Mouse (Mus musculus) liver, adult 2 months (tissue): ENCODE measurements at regions not wholly inside any gene's neighbourhood (a gene's known extent, or its start where the extent isn't known, plus 50 kb on each side); places are given as distances from the start of the nearest gene placed in this dataset.
A peak's percentile ranks its signal among the peaks of the same experiment; 100 is the strongest.
"Not testable (repeated sequence)": the region's sequence is repeated elsewhere in the genome, so short reads cannot be mapped to it uniquely, and the experiment has no call there.

ENCODE experiments used
- DNase-seq: peaks from one replicate; pipeline ENCODE4 v3.0.0-alpha.2; 2011; ENCODE audit warnings: low read depth, low spot score; ENCODE audit errors: extremely low read depth
- H3K27ac ChIP-seq: fragments of 200-500 bp; replicated peaks from 2 replicates; pipeline ENCODE4 v1.5.1; 2012; ENCODE audit warnings: low read depth, mild to moderate bottlenecking, control low read depth, inconsistent platforms, low read length; ENCODE audit not compliant: insufficient read depth
- H3K27me3 ChIP-seq: fragments of 200-500 bp; 2 replicates; pipeline ENCODE4 v1.6.1; 2012; ENCODE audit warnings: mild to moderate bottlenecking, moderate library complexity, low read length, inconsistent platforms; ENCODE audit not compliant: control insufficient read depth, insufficient read depth
- H3K36me3 ChIP-seq: fragments of 200-500 bp; 2 replicates; pipeline ENCODE4 v1.6.1; 2012; ENCODE audit warnings: low read length, inconsistent platforms; ENCODE audit not compliant: control insufficient read depth, insufficient read depth
- H3K4me1 ChIP-seq: fragments of 200-500 bp; 2 replicates; pipeline ENCODE4 v1.6.1; 2011; ENCODE audit warnings: low read length; ENCODE audit not compliant: control insufficient read depth, insufficient read depth
- H3K4me3 ChIP-seq: fragments of 200-500 bp; 2 replicates; pipeline ENCODE4 v1.5.1; 2011; ENCODE audit warnings: low read depth, mild to moderate bottlenecking, control low read depth, low read length, moderate library complexity; ENCODE audit not compliant: insufficient read depth
- H3K79me2 ChIP-seq: fragments of 200-500 bp; 2 replicates; pipeline ENCODE4 v1.6.1; 2012; ENCODE audit warnings: inconsistent platforms, mild to moderate bottlenecking, low read length, moderate library complexity; ENCODE audit not compliant: control insufficient read depth, insufficient read depth
- H3K9ac ChIP-seq: fragments of 200-500 bp; 2 replicates; pipeline ENCODE4 v1.6.1; 2012; ENCODE audit warnings: low read depth, mild to moderate bottlenecking, control low read depth, inconsistent platforms, low read length
- CTCF ChIP-seq: fragments of 200-500 bp; IDR thresholded peaks from 2 replicates; pipeline ENCODE4 v1.5.1; 2011; ENCODE audit warnings: low read depth, low read length, control low read depth
- POLR2A ChIP-seq: fragments of 200-500 bp; IDR thresholded peaks from 2 replicates; pipeline ENCODE4 v1.6.1; 2011; ENCODE audit warnings: low read length, control low read depth; ENCODE audit not compliant: insufficient read depth; ENCODE audit errors: extremely low read depth
- WGBS: fragments of 180-500 bp; shearing (Covaris S2); methylation state at CpG from one replicate; pipeline ENCODE4 v1.1.7; 2018; 5-methylcytosine and 5-hydroxymethylcytosine counted together

GRCm38 (mm10) chr16:9106211-9106610, 276.3 kb downstream of the 1810013L24Rik start:
- Histone ChIP-seq H3K27me3 (no peaks in the 10 kb centered on the region), H3K36me3 (no peaks in the 10 kb centered on the region), H3K9ac (no peak overlapping the region), H3K4me3 (no peak overlapping the region), H3K79me2 (no peaks in the 10 kb centered on the region), H3K4me1 (no peaks in the 10 kb centered on the region), H3K27ac (no peak overlapping the region)
- 90% methylated on average over 11 of the region's 11 CpGs for WGBS
- TF ChIP-seq POLR2A: no peak
- TF ChIP-seq CTCF: no peak
- no peak for DNase-seq

DNA sequence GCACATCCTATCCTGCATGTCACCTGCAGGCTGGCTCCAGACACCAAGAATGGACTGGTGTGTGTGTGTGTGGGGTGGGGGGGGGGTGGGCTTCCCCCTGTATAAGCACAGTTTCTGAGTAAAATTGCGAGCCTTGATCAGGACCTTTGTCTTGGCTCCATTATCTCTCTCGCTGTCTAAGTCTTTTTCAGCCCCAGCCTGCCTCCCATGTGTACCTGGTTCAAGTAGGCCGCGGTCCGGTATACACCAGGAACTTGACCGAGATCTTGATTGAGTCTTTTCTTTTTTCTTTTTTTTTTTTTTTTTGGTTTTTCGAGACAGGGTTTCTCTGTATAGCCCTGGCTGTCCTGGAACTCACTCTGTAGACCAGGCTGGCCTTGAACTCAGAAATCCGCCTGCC, 276.8 kb downstream of the 1810013L24Rik start:
- H3K9ac ChIP-seq, DNase-seq, H3K4me1 ChIP-seq, H3K27me3 ChIP-seq, H3K4me3 ChIP-seq, H3K27ac ChIP-seq, H3K36me3 ChIP-seq, H3K79me2 ChIP-seq: not testable (repeated sequence)
- 94% methylated on average over 7 of the region's 8 CpGs for WGBS

DNA sequence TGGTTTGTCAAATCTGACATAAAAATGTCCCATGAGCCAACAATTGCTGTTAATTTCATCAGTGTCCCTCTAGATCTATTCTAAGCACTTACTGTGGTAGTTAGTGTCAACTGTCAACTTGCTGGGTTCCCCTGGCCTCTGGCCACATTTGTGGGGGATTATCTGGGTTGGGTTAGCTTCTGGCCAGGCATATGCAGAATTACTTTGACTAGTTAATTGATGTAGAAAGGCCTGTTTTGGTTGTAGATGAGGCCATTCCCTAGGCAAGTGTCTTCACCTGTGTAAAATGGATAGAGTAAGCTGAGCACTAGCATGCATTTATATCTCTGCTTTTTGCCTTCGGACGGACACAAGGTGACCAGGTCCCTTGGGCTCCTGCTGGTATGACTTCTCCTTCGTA, 283.9 kb downstream of the 1810013L24Rik start:
- 82% methylated on average over 3 of the region's 3 CpGs for WGBS
- Histone ChIP-seq H3K9ac (no peak overlapping the region), H3K27ac (no peak overlapping the region)

DNA sequence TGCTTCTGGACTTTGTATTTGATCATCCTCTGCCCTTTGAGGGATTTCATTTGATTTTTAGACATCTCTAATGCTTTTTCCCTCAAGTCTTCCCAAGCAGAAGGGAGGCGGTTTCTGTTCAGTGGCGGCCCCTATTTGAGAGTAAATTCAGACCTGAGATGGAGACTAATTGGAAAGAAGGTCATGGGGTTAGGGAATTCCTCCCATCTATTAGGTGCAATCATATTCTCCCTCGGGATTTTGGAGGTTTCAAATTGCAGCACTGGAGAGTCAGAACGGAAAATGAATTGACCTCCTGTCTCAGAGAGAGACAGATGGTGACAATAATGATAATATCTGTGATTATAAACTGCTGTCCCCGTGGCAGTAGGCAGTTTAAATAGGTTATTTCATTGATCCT, 285.6 kb downstream of the 1810013L24Rik start:
- DNase-seq: no peak
- Histone ChIP-seq H3K4me1 (no peaks in the 10 kb centered on the region), H3K9ac (no peak overlapping the region), H3K27ac (no peak overlapping the region), H3K27me3 (peaks cover 5% of the 10 kb centered on the region; the same call in 1 of the 2 replicates), H3K79me2 (no peaks in the 10 kb centered on the region), H3K36me3 (no peaks in the 10 kb centered on the region), H3K4me3 (no peak overlapping the region)
- 63% methylated on average over 5 of the region's 5 CpGs for WGBS
- TF ChIP-seq CTCF (no peak), POLR2A (no peak)

More for the DNA sequence above, 283.9 kb downstream of the 1810013L24Rik start:
- TF ChIP-seq CTCF (no peak), POLR2A (no peak)
- Histone ChIP-seq H3K27me3 (peaks cover 5% of the 10 kb centered on the region; the same call in 1 of the 2 replicates), H3K4me1 (no peaks in the 10 kb centered on the region), H3K4me3 (no peak overlapping the region), H3K79me2 (no peaks in the 10 kb centered on the region), H3K36me3 (no peaks in the 10 kb centered on the region)
- no peak for DNase-seq

DNA sequence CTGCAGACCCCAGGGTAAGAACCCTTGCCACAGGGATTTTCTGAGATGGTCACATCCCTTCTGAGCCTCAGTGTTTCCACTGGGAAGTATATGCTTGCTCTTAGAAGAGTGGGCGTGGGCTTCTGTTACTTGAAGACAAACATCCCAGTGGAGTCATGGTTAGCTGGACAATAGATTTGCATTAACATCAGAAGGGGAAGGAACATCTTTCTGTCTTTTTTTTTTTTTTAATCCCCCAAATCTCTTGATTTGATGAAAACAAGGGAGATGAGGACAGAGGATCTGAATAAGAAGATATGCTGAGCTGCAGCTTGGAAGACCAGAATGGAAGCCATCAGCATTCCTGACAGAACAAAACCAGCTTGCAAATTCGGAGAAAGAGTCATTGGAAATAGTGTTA, 291.7 kb downstream of the 1810013L24Rik start:
- no peaks in the 10 kb centered on the region for H3K27me3 ChIP-seq
- no peak overlapping the region for H3K9ac ChIP-seq
- no peak overlapping the region for H3K4me3 ChIP-seq
- H3K27ac ChIP-seq: no peak overlapping the region
- H3K36me3 ChIP-seq: no peaks in the 10 kb centered on the region
- no peaks in the 10 kb centered on the region for H3K4me1 ChIP-seq
- no peaks in the 10 kb centered on the region for H3K79me2 ChIP-seq
- WGBS: 63% methylated on average over 2 of the region's 2 CpGs
- DNase-seq: no peak
- TF ChIP-seq POLR2A (no peak), CTCF (no peak)

DNA sequence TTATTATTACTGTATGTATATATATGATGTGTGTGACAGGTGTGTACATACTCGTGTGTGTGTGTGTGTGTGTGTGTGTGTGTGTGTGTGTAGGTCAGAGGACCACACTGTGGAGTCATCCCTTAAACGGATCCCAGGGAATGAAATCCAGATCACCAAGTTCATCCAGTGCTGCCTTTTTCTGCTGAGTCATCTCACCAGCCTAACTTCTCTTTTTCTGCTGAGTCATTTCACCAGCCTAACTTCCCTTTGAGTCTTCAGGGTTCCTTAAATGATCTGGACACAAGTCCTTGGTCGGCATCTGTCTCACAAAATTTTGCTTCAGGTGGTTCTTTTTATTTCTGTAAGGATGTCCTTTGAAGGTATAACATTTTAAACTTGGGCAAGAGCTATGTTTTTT, 302.2 kb downstream of the 1810013L24Rik start:
- Histone ChIP-seq H3K36me3 (no peaks in the 10 kb centered on the region), H3K9ac (no peak overlapping the region), H3K4me1 (no peaks in the 10 kb centered on the region), H3K27ac (no peak overlapping the region), H3K27me3 (no peaks in the 10 kb centered on the region), H3K79me2 (no peaks in the 10 kb centered on the region), H3K4me3 (no peak overlapping the region)
- TF ChIP-seq POLR2A: no peak
- TF ChIP-seq CTCF: no peak
- 65% methylated on average over 3 of the region's 3 CpGs for WGBS
- DNase-seq: peak; percentile 8
